Mouse (Mus musculus) neural tube, embryonic 15.5 days (tissue): ENCODE data around the gene Tns1. TPM values are rescaled to one million over a fixed set of nuclear protein-coding genes. Genes with fewer than 3 reads are reported as not detected.

Source experiments
- ATAC-seq: fragments of 200-750 bp; cut with Nextera tagmentation; 2 replicates; pipeline ENCODE4 v1.8.0; 2017; ENCODE audit warnings: mild to moderate bottlenecking, moderate TSS enrichment, moderate library complexity; ENCODE audit not compliant: low FRiP score
- H3K27ac ChIP-seq: fragments of 300-500 bp; sonication (generic); replicated peaks from 2 replicates; pipeline ENCODE4 v1.5.1; 2015; ENCODE audit warnings: mild to moderate bottlenecking, inconsistent platforms
- H3K27me3 ChIP-seq: fragments of 300-500 bp; sonication (generic); replicated peaks from 2 replicates; pipeline ENCODE4 v1.6.1; 2015; ENCODE audit warnings: inconsistent platforms
- H3K36me3 ChIP-seq: fragments of 300-500 bp; sonication (generic); 2 replicates; pipeline ENCODE4 v1.6.1; 2015; ENCODE audit warnings: inconsistent platforms
- H3K4me1 ChIP-seq: fragments of 300-500 bp; sonication (generic); 2 replicates; pipeline ENCODE4 v1.6.1; 2015; ENCODE audit warnings: inconsistent platforms
- H3K4me2 ChIP-seq: fragments of 300-500 bp; sonication (generic); 2 replicates; pipeline ENCODE4 v1.6.1; 2015; ENCODE audit warnings: inconsistent platforms, mild to moderate bottlenecking, moderate library complexity
- H3K4me3 ChIP-seq: fragments of 300-500 bp; sonication (generic); replicated peaks from 2 replicates; pipeline ENCODE4 v1.5.1; 2015; ENCODE audit warnings: mild to moderate bottlenecking, inconsistent platforms
- H3K9ac ChIP-seq: fragments of 300-500 bp; sonication (generic); replicated peaks from 2 replicates; pipeline ENCODE4 v1.6.1; 2015; ENCODE audit warnings: mild to moderate bottlenecking, inconsistent platforms
- H3K9me3 ChIP-seq: fragments of 300-500 bp; sonication (generic); replicated peaks from 2 replicates; pipeline ENCODE4 v1.6.1; 2016; ENCODE audit warnings: inconsistent platforms
- WGBS: fragments of 180-500 bp; shearing (Covaris S2); methylation state at CpG from one replicate; pipeline ENCODE4 v1.1.7; 2015; ENCODE audit warnings: mixed read lengths; 5-methylcytosine and 5-hydroxymethylcytosine counted together
- polyA plus RNA-seq: library from polyadenylated mRNA; unstranded; fragments of >200 nt; fragmentation: Nextera tagmentation; extraction: Ambion mirVana; gene quantifications from 2 replicates; pipeline ENCODE4 v1.2.1, GENCODE M21; 2015

Tns1 gene
- polyA plus RNA-seq, 1 experiment from 2014 or later, result 13.3 TPM

- Histone ChIP-seq H3K4me1 (peaks cover 16% of the 10 kb centered on the region), H3K9ac (no peak overlapping the region), H3K27me3 (no peaks in the 10 kb centered on the region), H3K4me3 (no peak overlapping the region), H3K36me3 (no peaks in the 10 kb centered on the region), H3K4me2 (no peak overlapping the region), H3K9me3 (no peaks in the 10 kb centered on the region), H3K27ac (peak overlapping the region; percentile 74)
- ATAC-seq, result 0 out of 2 replicates have a peak, but pooled peaks have one; percentile 27
- WGBS, result 74% methylated on average over 9 of the region's 9 CpGs
Observed at GRCm38 (mm10) chr1:73943667-73944289, 180.5 kb downstream of the Tns1 start.

GRCm38 (mm10) chr1:73943255-73943654, 181.0 kb downstream of the Tns1 start:
- Histone ChIP-seq H3K4me3 (no peak overlapping the region), H3K9ac (no peak overlapping the region), H3K4me1 (peaks cover 16% of the 10 kb centered on the region), H3K9me3 (no peaks in the 10 kb centered on the region), H3K4me2 (no peak overlapping the region), H3K27ac (peak overlapping the region; percentile 74), H3K36me3 (no peaks in the 10 kb centered on the region), H3K27me3 (no peaks in the 10 kb centered on the region)
- 92% methylated on average over 5 of the region's 5 CpGs for WGBS
- ATAC-seq, result no peak

GRCm38 (mm10) chr1:73942243-73942642, 182.0 kb downstream of the Tns1 start:
- peaks cover 16% of the 10 kb centered on the region for H3K4me1 ChIP-seq
- no peaks in the 10 kb centered on the region for H3K9me3 ChIP-seq
- H3K9ac ChIP-seq, result no peak overlapping the region
- no peaks in the 10 kb centered on the region for H3K27me3 ChIP-seq
- 60% methylated on average over 2 of the region's 2 CpGs for WGBS
- peak overlapping the region; percentile 35; the same call in 1 of the 2 replicates for H3K27ac ChIP-seq
- no peak overlapping the region for H3K4me3 ChIP-seq
- H3K4me2 ChIP-seq, result no peak overlapping the region
- no peak for ATAC-seq
- no peaks in the 10 kb centered on the region for H3K36me3 ChIP-seq

GRCm38 (mm10) chr1:73941697-73942096, 182.6 kb downstream of the Tns1 start:
- H3K4me2 ChIP-seq, result no peak overlapping the region
- H3K9ac ChIP-seq, result no peak overlapping the region
- no peaks in the 10 kb centered on the region for H3K36me3 ChIP-seq
- no peaks in the 10 kb centered on the region for H3K27me3 ChIP-seq
- no peaks in the 10 kb centered on the region for H3K9me3 ChIP-seq
- H3K4me1 ChIP-seq, result peaks cover 16% of the 10 kb centered on the region
- WGBS, result 81% methylated on average over 9 of the region's 9 CpGs
- H3K27ac ChIP-seq, result no peak overlapping the region
- ATAC-seq, result no peak
- no peak overlapping the region for H3K4me3 ChIP-seq

- Histone ChIP-seq H3K4me2 (no peak overlapping the region), H3K4me1 (peaks cover 16% of the 10 kb centered on the region), H3K9me3 (no peaks in the 10 kb centered on the region), H3K9ac (no peak overlapping the region), H3K27me3 (no peaks in the 10 kb centered on the region), H3K27ac (no peak overlapping the region), H3K36me3 (no peaks in the 10 kb centered on the region), H3K4me3 (no peak overlapping the region)
- 72% methylated on average over 9 of the region's 9 CpGs for WGBS
- ATAC-seq, result no peak
Observed at GRCm38 (mm10) chr1:73940491-73941204, 183.6 kb downstream of the Tns1 start.

GRCm38 (mm10) chr1:73938597-73938996, 185.7 kb downstream of the Tns1 start:
- no peak for ATAC-seq
- WGBS, result 76% methylated on average over 10 of the region's 10 CpGs
- Histone ChIP-seq H3K36me3 (no peaks in the 10 kb centered on the region), H3K9ac (no peak overlapping the region), H3K9me3 (no peaks in the 10 kb centered on the region), H3K4me3 (no peak overlapping the region), H3K4me2 (no peak overlapping the region), H3K27ac (no peak overlapping the region), H3K27me3 (no peaks in the 10 kb centered on the region), H3K4me1 (peaks cover 13% of the 10 kb centered on the region)

GRCm38 (mm10) chr1:73937805-73938204, 186.4 kb downstream of the Tns1 start:
- Histone ChIP-seq H3K4me2 (no peak overlapping the region), H3K27ac (no peak overlapping the region), H3K36me3 (no peaks in the 10 kb centered on the region), H3K27me3 (no peaks in the 10 kb centered on the region), H3K4me3 (no peak overlapping the region), H3K4me1 (peaks cover 13% of the 10 kb centered on the region), H3K9me3 (no peaks in the 10 kb centered on the region), H3K9ac (no peak overlapping the region)
- 78% methylated on average over 6 of the region's 6 CpGs for WGBS
- ATAC-seq, result no peak

GRCm38 (mm10) chr1:73936537-73936936, 187.7 kb downstream of the Tns1 start:
- no peak overlapping the region for H3K4me2 ChIP-seq
- no peak overlapping the region for H3K9ac ChIP-seq
- H3K27me3 ChIP-seq, result no peaks in the 10 kb centered on the region
- H3K4me3 ChIP-seq, result no peak overlapping the region
- 76% methylated on average over 3 of the region's 3 CpGs for WGBS
- peaks cover 8% of the 10 kb centered on the region; the same call in 1 of the 2 replicates for H3K4me1 ChIP-seq
- H3K27ac ChIP-seq, result no peak overlapping the region
- H3K36me3 ChIP-seq, result no peaks in the 10 kb centered on the region
- no peaks in the 10 kb centered on the region for H3K9me3 ChIP-seq
- ATAC-seq, result no peak

- H3K4me3 ChIP-seq, result no peak overlapping the region
- no peaks in the 10 kb centered on the region for H3K36me3 ChIP-seq
- no peaks in the 10 kb centered on the region for H3K9me3 ChIP-seq
- no peak overlapping the region; the same call in 1 of the 2 replicates for H3K27ac ChIP-seq
- H3K4me2 ChIP-seq, result no peak overlapping the region
- WGBS, result 68% methylated on average over 4 of the region's 4 CpGs
- H3K27me3 ChIP-seq, result no peaks in the 10 kb centered on the region
- H3K9ac ChIP-seq, result no peak overlapping the region
- H3K4me1 ChIP-seq, result peaks cover 8% of the 10 kb centered on the region; the same call in 1 of the 2 replicates
- 0 out of 2 replicates have a peak, but pooled peaks have one; percentile 8 for ATAC-seq
Observed at GRCm38 (mm10) chr1:73935442-73936080, 188.7 kb downstream of the Tns1 start.

GRCm38 (mm10) chr1:73933146-73933490, 191.1 kb downstream of the Tns1 start:
- H3K9ac ChIP-seq, result no peak overlapping the region
- no peaks in the 10 kb centered on the region for H3K27me3 ChIP-seq
- no peak overlapping the region for H3K27ac ChIP-seq
- H3K4me3 ChIP-seq, result no peak overlapping the region
- H3K36me3 ChIP-seq, result no peaks in the 10 kb centered on the region
- no peak for ATAC-seq
- H3K4me2 ChIP-seq, result no peak overlapping the region
- peaks cover 8% of the 10 kb centered on the region; the same call in 1 of the 2 replicates for H3K4me1 ChIP-seq
- H3K9me3 ChIP-seq, result no peaks in the 10 kb centered on the region
- 81% methylated on average over 5 of the region's 5 CpGs for WGBS

- ATAC-seq, result no peak
- Histone ChIP-seq H3K4me3 (no peak overlapping the region), H3K36me3 (no peaks in the 10 kb centered on the region), H3K4me1 (peaks cover 8% of the 10 kb centered on the region; the same call in 1 of the 2 replicates), H3K27ac (no peak overlapping the region; the same call in 1 of the 2 replicates), H3K9ac (no peak overlapping the region), H3K4me2 (no peak overlapping the region), H3K9me3 (no peaks in the 10 kb centered on the region), H3K27me3 (no peaks in the 10 kb centered on the region)
- WGBS, result 82% methylated on average over 10 of the region's 10 CpGs
Observed at GRCm38 (mm10) chr1:73932421-73933145, 191.7 kb downstream of the Tns1 start.
